Mouse (Mus musculus) E14TG2a.4 (cell line): ENCODE measurements around the gene Met.

ENCODE experiments used
- H3K27me3 ChIP-seq: 2 replicates; pipeline ENCODE4 v1.6.1; 2014; ENCODE audit warnings: low read length, control low read depth; ENCODE audit not compliant: insufficient read depth
- H3K36me3 ChIP-seq: 2 replicates; pipeline ENCODE4 v1.6.1; 2014; ENCODE audit warnings: low read length, control low read depth; ENCODE audit not compliant: insufficient read depth
- H3K4me1 ChIP-seq: replicated peaks from 2 replicates; pipeline ENCODE4 v1.6.1; 2014; ENCODE audit warnings: low read depth, low read length, control low read depth
- H3K4me3 ChIP-seq: replicated peaks from 2 replicates; pipeline ENCODE4 v1.5.1; 2014; ENCODE audit warnings: mild to moderate bottlenecking, low read length
- H3K9me3 ChIP-seq: 2 replicates; pipeline ENCODE4 v1.6.1; 2014; ENCODE audit warnings: low read length, control low read depth
- CTCF ChIP-seq: conservative IDR thresholded peaks from 2 replicates; pipeline ENCODE4 v1.5.1; 2014; ENCODE audit warnings: low read length
- NANOG ChIP-seq: IDR thresholded peaks from 2 replicates; pipeline ENCODE4 v1.6.1; 2014; ENCODE audit warnings: borderline replicate concordance, low read length, mixed read lengths
- POU5F1 ChIP-seq: IDR thresholded peaks from 2 replicates; pipeline ENCODE4 v1.6.1; 2014; ENCODE audit warnings: low read length, borderline replicate concordance

Gene Met

DNA sequence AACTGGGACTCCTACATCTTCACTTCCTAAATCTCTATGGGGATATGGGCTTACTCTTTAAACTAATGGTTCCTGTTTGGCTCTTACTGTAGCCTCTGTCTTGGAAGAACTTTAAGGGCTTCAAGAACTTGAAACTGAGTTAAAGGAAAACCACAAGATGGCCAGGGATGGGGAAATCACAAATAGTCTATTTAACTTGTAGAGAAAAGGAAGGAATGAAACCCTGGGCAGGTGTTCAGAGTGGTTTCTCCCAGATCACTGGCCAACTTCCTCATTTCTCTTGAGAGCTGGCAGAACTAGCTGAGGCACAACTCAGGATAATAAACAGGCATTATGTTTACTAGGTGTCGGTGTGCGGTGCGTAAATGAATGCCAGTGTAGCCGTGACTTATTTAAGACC is 17.5 kb downstream of the Met start:
- TF ChIP-seq NANOG (no peak), POU5F1 (no peak), CTCF (no peak)
- H3K4me3 ChIP-seq = no peak overlapping the region
- no peaks in the 10 kb centered on the region for H3K9me3 ChIP-seq
- no peaks in the 10 kb centered on the region for H3K27me3 ChIP-seq
- H3K36me3 ChIP-seq = no peaks in the 10 kb centered on the region
- peaks cover 3% of the 10 kb centered on the region; the same call in 1 of the 2 replicates for H3K4me1 ChIP-seq

DNA sequence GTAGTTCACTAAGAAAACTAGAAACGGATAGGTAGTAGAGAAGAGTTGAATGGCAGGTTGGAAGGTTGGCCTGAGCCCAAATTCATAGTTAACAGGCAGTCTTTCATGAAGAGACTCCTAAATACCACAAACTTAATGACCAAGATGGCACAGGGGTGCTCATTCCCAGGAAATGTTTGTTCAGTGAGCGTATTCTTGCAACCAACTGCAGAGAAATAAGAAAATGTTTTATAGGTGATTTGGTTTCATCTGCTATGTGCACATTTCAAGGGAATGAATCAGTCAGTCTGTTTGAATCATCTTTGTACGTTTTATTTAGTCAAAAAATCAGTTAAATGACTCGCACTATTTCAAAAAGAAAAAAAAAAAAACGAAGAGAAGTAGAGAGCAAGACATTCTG is 21.6 kb downstream of the Met start:
- TF ChIP-seq POU5F1 (no peak), CTCF (no peak), NANOG (no peak)
- no peaks in the 10 kb centered on the region for H3K4me1 ChIP-seq

DNA sequence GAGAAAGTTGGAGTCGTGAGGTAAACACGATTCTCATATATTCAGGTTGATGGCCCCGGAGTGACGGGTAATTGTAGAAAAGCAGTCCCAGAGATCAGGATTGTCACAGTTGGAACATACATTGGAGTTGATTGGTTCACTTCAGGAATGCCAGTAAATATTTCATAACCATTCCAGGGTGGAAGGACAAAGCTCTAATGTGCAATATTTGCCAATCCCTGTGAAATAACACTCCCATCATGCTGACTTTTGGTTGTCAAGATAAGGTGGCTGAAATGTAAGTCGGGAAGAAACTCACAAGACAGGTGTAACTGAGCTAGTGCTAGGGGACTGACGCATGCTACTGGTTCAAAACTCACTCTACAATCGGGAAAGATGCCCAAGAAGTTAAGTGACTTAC is 22.2 kb downstream of the Met start:
- Histone ChIP-seq H3K27me3 (no peaks in the 10 kb centered on the region), H3K36me3 (no peaks in the 10 kb centered on the region), H3K4me1 (no peaks in the 10 kb centered on the region), H3K4me3 (no peak overlapping the region), H3K9me3 (no peaks in the 10 kb centered on the region)
- TF ChIP-seq CTCF (no peak), POU5F1 (no peak), NANOG (no peak)

More for the DNA sequence above, 21.6 kb downstream of the Met start:
- no peak overlapping the region for H3K4me3 ChIP-seq
- no peaks in the 10 kb centered on the region for H3K27me3 ChIP-seq
- H3K36me3 ChIP-seq = no peaks in the 10 kb centered on the region
- no peaks in the 10 kb centered on the region for H3K9me3 ChIP-seq

DNA sequence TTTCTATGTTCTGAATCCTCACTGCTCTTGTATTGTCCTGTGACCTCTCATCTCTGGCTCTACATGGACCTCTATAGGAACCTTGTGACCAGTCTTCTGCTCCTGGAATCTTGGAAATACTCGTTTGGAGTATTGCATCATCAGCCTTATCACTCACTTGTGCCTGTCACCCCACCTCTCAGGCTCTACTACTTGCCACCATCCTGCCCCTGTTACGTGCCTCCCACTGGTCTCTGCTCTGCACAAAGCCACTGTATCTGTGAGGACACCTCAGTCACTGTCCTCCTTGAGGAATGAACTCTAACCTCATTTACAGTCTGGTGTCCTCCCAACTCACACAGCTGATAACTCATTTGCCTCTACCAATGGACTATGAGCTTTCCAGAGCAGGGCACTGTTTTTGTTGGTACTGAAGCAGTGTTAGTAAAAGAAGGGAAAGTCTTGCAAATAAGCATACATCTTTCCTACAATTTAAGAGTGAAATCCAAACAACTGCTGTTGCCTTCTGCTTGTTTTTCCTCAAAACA is 24.8 kb downstream of the Met start:
- Histone ChIP-seq H3K27me3 (no peaks in the 10 kb centered on the region), H3K4me3 (no peak overlapping the region), H3K4me1 (no peaks in the 10 kb centered on the region), H3K36me3 (no peaks in the 10 kb centered on the region), H3K9me3 (no peaks in the 10 kb centered on the region)
- TF ChIP-seq POU5F1 = no peak
- no peak for TF ChIP-seq NANOG
- TF ChIP-seq CTCF = no peak

DNA sequence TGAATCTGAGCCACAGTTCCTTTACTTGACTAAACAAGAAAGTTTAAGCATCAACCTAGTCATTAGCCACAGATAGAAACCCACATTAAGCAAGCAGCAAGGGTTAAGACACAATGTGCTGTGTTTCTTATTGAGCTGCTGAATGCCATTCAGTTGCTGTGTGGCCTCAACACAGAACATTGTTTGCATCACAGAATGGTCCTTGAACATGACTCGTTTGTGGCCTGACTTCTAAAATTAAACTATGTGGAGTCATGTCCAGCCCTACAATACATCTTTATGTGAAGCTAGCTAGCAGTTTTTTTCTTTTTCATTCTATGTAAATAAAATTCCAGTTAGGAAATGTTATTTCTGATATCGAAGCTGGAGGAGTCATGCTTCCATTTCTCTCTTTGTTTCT is 27.2 kb downstream of the Met start:
- Histone ChIP-seq H3K27me3 (no peaks in the 10 kb centered on the region), H3K4me3 (no peak overlapping the region), H3K9me3 (no peaks in the 10 kb centered on the region), H3K4me1 (no peaks in the 10 kb centered on the region), H3K36me3 (no peaks in the 10 kb centered on the region)
- TF ChIP-seq NANOG = no peak
- no peak for TF ChIP-seq CTCF
- TF ChIP-seq POU5F1 = no peak

DNA sequence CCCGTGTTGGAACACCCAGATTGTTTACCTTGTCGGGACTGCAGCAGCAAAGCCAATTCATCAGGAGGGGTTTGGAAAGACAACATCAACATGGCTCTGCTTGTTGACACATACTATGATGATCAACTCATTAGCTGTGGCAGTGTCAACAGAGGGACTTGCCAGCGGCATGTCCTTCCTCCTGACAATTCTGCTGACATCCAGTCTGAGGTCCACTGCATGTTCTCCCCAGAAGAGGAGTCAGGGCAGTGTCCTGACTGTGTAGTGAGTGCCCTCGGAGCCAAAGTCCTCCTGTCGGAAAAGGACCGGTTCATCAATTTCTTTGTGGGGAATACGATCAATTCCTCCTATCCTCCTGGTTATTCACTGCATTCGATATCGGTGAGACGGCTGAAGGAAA is 27.9 kb downstream of the Met start:
- TF ChIP-seq CTCF = no peak
- TF ChIP-seq NANOG = no peak
- TF ChIP-seq POU5F1 = no peak
- Histone ChIP-seq H3K27me3 (no peaks in the 10 kb centered on the region), H3K36me3 (no peaks in the 10 kb centered on the region)

DNA sequence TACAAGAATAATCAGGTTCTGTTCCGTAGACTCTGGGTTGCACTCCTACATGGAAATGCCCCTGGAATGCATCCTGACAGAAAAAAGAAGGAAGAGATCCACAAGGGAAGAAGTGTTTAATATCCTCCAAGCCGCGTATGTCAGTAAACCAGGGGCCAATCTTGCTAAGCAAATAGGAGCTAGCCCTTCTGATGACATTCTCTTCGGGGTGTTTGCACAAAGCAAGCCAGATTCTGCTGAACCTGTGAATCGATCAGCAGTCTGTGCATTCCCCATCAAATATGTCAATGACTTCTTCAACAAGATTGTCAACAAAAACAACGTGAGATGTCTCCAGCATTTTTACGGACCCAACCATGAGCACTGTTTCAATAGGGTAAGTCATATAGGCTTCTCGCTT is 28.5 kb downstream of the Met start:
- no peaks in the 10 kb centered on the region for H3K4me1 ChIP-seq
- H3K36me3 ChIP-seq = no peaks in the 10 kb centered on the region
- no peak overlapping the region for H3K4me3 ChIP-seq
- H3K9me3 ChIP-seq = no peaks in the 10 kb centered on the region
- H3K27me3 ChIP-seq = no peaks in the 10 kb centered on the region
- TF ChIP-seq NANOG (no peak), POU5F1 (no peak), CTCF (no peak)

More for the DNA sequence above, 27.9 kb downstream of the Met start:
- Histone ChIP-seq H3K4me1 (no peaks in the 10 kb centered on the region), H3K9me3 (no peaks in the 10 kb centered on the region), H3K4me3 (no peak overlapping the region)

DNA sequence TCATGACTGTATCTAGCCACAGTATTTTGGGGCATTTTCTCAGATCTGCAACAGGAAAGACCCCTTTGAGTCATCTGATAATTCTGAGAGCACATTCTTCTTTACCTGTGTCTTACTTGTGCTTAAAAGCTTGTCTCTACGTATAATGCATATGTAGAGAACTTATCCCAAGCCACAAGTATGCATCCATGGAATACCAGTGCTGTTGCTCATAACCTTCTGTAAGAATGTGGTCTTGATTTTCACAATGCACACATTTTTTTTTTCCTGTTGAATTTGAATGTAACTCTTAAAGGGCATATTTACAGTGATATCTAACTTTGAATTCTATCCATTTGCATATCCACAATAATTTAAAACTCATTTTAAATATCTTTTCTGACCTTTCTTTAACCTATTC is 31.8 kb downstream of the Met start:
- Histone ChIP-seq H3K36me3 (no peaks in the 10 kb centered on the region), H3K4me3 (no peak overlapping the region), H3K4me1 (no peaks in the 10 kb centered on the region), H3K27me3 (no peaks in the 10 kb centered on the region), H3K9me3 (no peaks in the 10 kb centered on the region)
- no peak for TF ChIP-seq NANOG
- no peak for TF ChIP-seq CTCF
- TF ChIP-seq POU5F1 = no peak

DNA sequence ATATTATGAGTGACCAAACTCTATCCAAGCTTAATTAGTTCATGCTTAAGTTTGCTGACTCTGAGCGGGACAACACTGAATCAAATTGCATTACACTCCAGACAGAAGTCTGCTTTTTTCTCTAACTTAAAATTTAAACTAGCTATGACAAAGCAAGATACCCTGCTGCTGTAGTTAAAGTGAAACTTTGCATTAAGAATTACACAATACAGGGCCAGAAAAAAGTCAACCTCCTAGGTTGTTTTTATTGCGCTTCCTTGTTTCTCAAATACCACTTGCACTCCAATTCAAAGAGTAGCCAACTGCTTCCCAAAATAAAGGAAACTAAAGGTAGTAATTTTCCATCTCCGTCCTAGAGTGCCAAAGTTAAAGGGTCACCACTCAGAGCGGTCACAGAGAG is 33.8 kb downstream of the Met start:
- Histone ChIP-seq H3K9me3 (no peaks in the 10 kb centered on the region), H3K27me3 (no peaks in the 10 kb centered on the region), H3K36me3 (no peaks in the 10 kb centered on the region), H3K4me1 (no peaks in the 10 kb centered on the region), H3K4me3 (no peak overlapping the region)
- TF ChIP-seq POU5F1 = no peak
- TF ChIP-seq NANOG = no peak
- no peak for TF ChIP-seq CTCF
